Mouse (Mus musculus) cerebellum, adult 8-10 months (tissue): ENCODE measurements around the gene Mgea5.

ENCODE experiments used
- DNase-seq: peaks from one replicate; pipeline ENCODE4 v3.0.0; 2022

Mgea5 gene

GRCm38 (mm10) chr19:45725677-45726277 lies 57.9 kb downstream of the Mgea5 start:
- DNase-seq: no peak

- no peak for DNase-seq
Measured at GRCm38 (mm10) chr19:45722188-45722587, 61.4 kb downstream of the Mgea5 start.

- no peak for DNase-seq
Measured at GRCm38 (mm10) chr19:45718286-45718685, 65.4 kb downstream of the Mgea5 start.

- DNase-seq: peak; percentile 44
Measured at GRCm38 (mm10) chr19:45717493-45718220, 66.0 kb downstream of the Mgea5 start.

GRCm38 (mm10) chr19:45708704-45709103 lies 74.9 kb downstream of the Mgea5 start:
- no peak for DNase-seq
